Mouse (Mus musculus) kidney, adult 2 months (tissue): ENCODE data around the gene Cfap299.

Experiments used
- CTCF ChIP-seq: fragments of 200-500 bp; conservative IDR thresholded peaks from 2 replicates; pipeline ENCODE4 v1.5.1; 2011; ENCODE audit warnings: low read depth, mild to moderate bottlenecking, control low read depth, low read length, moderate library complexity, mixed read lengths; ENCODE audit not compliant: insufficient read depth, insufficient read length
- POLR2A ChIP-seq: fragments of 200-500 bp; IDR thresholded peaks from one replicate; pipeline ENCODE4 v1.6.1; 2011; ENCODE audit warnings: low read depth, low read length, control low read depth

- TF ChIP-seq POLR2A (no peak), CTCF (no peak)
Measured at GRCm38 (mm10) chr5:98844664-98845063, 515.6 kb downstream of the Cfap299 start.
